Mouse (Mus musculus): ENCODE measurements at regions not wholly inside any gene's neighbourhood (a gene's known extent, or its start where the extent isn't known, plus 50 kb on each side); places are given as distances from the start of the nearest gene placed in this dataset.

DNA sequence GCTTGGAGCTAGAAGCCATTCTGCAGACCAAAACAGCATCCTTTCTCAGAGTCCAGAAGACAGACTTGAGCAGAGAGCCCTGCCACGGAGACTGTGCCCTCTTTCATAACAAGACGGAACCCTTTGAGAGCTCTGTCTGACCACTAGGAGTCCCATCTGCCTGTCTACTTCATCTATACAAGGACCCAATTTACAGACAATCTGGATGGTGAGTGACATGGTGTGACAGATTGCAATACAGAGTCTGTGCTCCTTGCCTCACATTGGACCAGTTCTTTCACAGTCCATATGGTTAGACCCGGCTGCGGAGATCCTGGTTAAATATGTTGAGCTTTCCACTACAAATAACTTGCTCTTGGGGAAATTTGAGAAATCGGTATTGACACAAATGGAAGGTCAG is 410.9 kb downstream of the Gxylt1 start:
- no peaks in the 10 kb centered on the region for H3K9me3 ChIP-seq (ENCODE audit: control insufficient read depth, low read depth, low read length)
- no peaks in the 10 kb centered on the region for H3K4me1 ChIP-seq (ENCODE audit: control insufficient read depth, insufficient read depth, low read length)
- H3K36me3 ChIP-seq (ENCODE audit: control insufficient read depth, insufficient read depth, low read length) = no peaks in the 10 kb centered on the region
- H3K27me3 ChIP-seq (ENCODE audit: control insufficient read depth, insufficient read depth, low read length) = no peaks in the 10 kb centered on the region
- no peak overlapping the region for H3K27ac ChIP-seq (ENCODE audit: low read length)
- WGBS = 83% methylated on average over 5 of the region's 5 CpGs
- no peak overlapping the region for H3K4me2 ChIP-seq (replicated peaks; ENCODE audit: low read depth, low read length)
- H3K4me3 ChIP-seq (ENCODE audit: low read depth, low read length) = no peak overlapping the region
- no peak for ATAC-seq (ENCODE audit: insufficient number of reproducible peaks, insufficient read depth, low FRiP score, low read depth)
- H3K9ac ChIP-seq (replicated peaks; ENCODE audit: low read depth, low read length) = no peak overlapping the region

DNA sequence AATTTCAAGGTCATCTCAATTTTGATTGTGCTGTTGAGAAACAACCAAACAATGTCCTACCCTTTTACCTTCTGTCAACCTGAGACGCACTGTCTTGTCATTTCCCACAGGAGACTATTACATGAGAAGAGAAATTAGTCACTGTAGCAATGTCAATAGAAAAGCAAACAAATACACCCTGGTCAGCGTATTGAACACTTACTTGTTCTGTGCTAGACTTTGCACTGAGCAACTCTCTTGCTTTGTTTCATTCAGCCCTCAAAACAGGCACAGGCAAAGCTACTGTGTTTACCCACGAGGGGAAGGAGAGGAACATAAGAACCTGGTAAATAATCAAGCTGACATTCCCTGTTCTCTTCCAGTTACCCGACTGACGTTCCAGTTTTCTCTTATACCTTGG is 424.1 kb downstream of the Gxylt1 start:
- Histone ChIP-seq H3K36me3 (ENCODE audit: control insufficient read depth, insufficient read depth, low read length) (no peaks in the 10 kb centered on the region), H3K9ac (replicated peaks; ENCODE audit: low read depth, low read length) (no peak overlapping the region), H3K27ac (ENCODE audit: low read length) (no peak overlapping the region), H3K4me1 (ENCODE audit: control insufficient read depth, insufficient read depth, low read length) (no peaks in the 10 kb centered on the region), H3K4me2 (replicated peaks; ENCODE audit: low read depth, low read length) (no peak overlapping the region), H3K27me3 (ENCODE audit: control insufficient read depth, insufficient read depth, low read length) (no peaks in the 10 kb centered on the region), H3K4me3 (ENCODE audit: low read depth, low read length) (no peak overlapping the region), H3K9me3 (ENCODE audit: control insufficient read depth, low read depth, low read length) (no peaks in the 10 kb centered on the region)
- 48% methylated on average over 5 of the region's 5 CpGs for WGBS
- peak; percentile 33; the same call in 1 of the 2 replicates for ATAC-seq (ENCODE audit: insufficient number of reproducible peaks, insufficient read depth, low FRiP score, low read depth)

DNA sequence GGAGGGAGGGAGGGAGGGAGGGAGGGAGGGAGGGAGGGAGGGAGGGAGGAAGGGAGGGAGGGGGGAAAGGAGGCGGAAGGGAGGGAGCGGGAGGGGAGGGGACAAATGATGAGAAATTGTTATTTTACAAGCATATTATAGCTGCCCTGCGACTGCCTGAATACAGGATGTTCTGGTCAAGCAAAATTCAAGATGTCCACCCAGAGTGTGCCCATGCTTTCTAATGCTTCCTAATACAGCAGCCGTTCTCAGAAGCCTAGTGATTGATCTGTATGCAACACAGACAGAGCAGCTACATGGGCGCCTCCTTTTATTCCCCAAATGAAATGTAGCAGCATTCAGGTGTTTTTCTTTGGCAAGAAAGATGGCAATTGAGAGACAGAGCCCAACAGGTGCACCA is 434.9 kb downstream of the Gxylt1 start:
- Histone ChIP-seq H3K27me3 (ENCODE audit: control insufficient read depth, insufficient read depth, low read length) (no peaks in the 10 kb centered on the region), H3K27ac (ENCODE audit: low read length) (no peak overlapping the region), H3K9ac (replicated peaks; ENCODE audit: low read depth, low read length) (no peak overlapping the region), H3K4me2 (replicated peaks; ENCODE audit: low read depth, low read length) (no peak overlapping the region), H3K36me3 (ENCODE audit: control insufficient read depth, insufficient read depth, low read length) (no peaks in the 10 kb centered on the region), H3K9me3 (ENCODE audit: control insufficient read depth, low read depth, low read length) (no peaks in the 10 kb centered on the region), H3K4me3 (ENCODE audit: low read depth, low read length) (no peak overlapping the region), H3K4me1 (ENCODE audit: control insufficient read depth, insufficient read depth, low read length) (no peaks in the 10 kb centered on the region)
- no peak for ATAC-seq (ENCODE audit: insufficient number of reproducible peaks, insufficient read depth, low FRiP score, low read depth)
- 68% methylated on average over 5 of the region's 5 CpGs for WGBS

DNA sequence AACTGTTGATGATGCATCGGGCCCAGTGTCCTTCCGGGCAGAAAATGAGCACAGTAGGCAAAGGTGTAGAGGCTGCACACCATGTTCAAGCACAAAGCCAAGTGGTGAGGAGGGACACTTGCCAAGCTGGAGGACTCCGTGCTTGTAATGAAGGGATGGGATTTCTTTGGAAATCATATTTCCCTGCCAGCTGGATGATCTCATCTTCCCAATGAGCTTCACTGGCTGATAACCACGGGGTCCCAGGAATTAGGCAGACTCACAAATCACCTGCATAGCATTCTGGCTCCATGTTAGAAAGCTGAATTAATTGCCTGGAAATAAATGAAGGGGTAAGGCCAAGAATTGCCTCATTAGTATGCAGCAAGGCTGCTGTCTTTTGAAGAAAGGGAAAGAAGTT is 435.4 kb downstream of the Gxylt1 start:
- WGBS = 64% methylated on average over 4 of the region's 4 CpGs
- Histone ChIP-seq H3K4me1 (ENCODE audit: control insufficient read depth, insufficient read depth, low read length) (no peaks in the 10 kb centered on the region), H3K4me3 (ENCODE audit: low read depth, low read length) (no peak overlapping the region), H3K9me3 (ENCODE audit: control insufficient read depth, low read depth, low read length) (no peaks in the 10 kb centered on the region), H3K36me3 (ENCODE audit: control insufficient read depth, insufficient read depth, low read length) (no peaks in the 10 kb centered on the region), H3K27me3 (ENCODE audit: control insufficient read depth, insufficient read depth, low read length) (no peaks in the 10 kb centered on the region), H3K4me2 (replicated peaks; ENCODE audit: low read depth, low read length) (no peak overlapping the region), H3K27ac (ENCODE audit: low read length) (no peak overlapping the region), H3K9ac (replicated peaks; ENCODE audit: low read depth, low read length) (no peak overlapping the region)
- no peak for ATAC-seq (ENCODE audit: insufficient number of reproducible peaks, insufficient read depth, low FRiP score, low read depth)

DNA sequence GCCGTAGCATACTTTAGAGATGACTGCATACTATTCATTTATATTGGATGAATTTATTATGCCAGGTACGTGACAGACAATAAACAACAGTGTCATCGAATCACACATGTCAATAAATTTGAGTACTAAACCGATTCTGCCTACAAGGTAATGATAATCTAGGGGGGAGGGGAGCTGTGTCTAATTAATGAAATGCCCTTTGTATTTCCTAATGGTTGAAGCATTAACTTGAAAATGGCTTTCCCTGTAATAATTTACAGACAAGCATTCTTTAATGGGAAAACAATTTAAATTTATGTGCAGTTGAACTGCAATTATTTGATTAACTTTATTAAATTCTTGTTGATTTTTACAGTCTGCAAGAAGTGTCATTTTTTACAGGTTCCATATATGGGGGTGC is 429.5 kb downstream of the Pdzrn4 start:
- no peaks in the 10 kb centered on the region for H3K9me3 ChIP-seq (ENCODE audit: control insufficient read depth, low read depth, low read length)
- H3K4me3 ChIP-seq (ENCODE audit: low read depth, low read length) = no peak overlapping the region
- no peaks in the 10 kb centered on the region for H3K36me3 ChIP-seq (ENCODE audit: control insufficient read depth, insufficient read depth, low read length)
- no peak overlapping the region for H3K27ac ChIP-seq (ENCODE audit: low read length)
- no peaks in the 10 kb centered on the region for H3K27me3 ChIP-seq (ENCODE audit: control insufficient read depth, insufficient read depth, low read length)
- H3K9ac ChIP-seq (replicated peaks; ENCODE audit: low read depth, low read length) = no peak overlapping the region
- H3K4me2 ChIP-seq (replicated peaks; ENCODE audit: low read depth, low read length) = no peak overlapping the region
- WGBS = 73% methylated on average over 4 of the region's 4 CpGs
- no peak for ATAC-seq (ENCODE audit: insufficient number of reproducible peaks, insufficient read depth, low FRiP score, low read depth)
- H3K4me1 ChIP-seq (ENCODE audit: control insufficient read depth, insufficient read depth, low read length) = no peaks in the 10 kb centered on the region

All from stomach, embryonic 14.5 days (tissue).